Mouse (Mus musculus): ENCODE measurements around the gene Cyp4f18. TPM values are rescaled to one million over a fixed set of nuclear protein-coding genes. Genes with fewer than 3 reads are reported as not detected.

Cyp4f18 gene
- total and polyA plus RNA-seq, 3 experiments, result 0.08 TPM; not detected in 2

DNA sequence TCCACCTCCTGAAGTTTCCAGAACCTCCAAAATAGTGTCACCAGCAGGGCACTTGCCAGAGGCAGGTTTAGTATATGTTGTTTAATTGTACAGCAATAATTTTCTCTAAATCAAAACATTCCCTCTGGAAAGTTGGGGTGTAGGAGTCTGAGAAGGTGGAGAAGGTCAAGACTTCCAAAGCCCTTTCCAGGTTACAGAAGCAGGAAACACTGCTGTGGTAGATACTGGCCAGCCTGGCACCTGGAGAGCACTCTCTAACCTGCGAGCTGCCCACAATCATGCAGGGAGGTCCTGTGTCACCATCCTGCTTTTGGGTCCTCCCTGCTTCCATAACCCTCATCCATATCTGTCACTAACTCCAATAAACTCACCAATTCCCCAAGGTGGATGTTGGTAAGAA lies 2.7 kb downstream of the Cyp4f18 start:
- no peak overlapping the region for H3K9ac ChIP-seq (ENCODE audit: control insufficient read depth, low read depth, low read length, poor library complexity, severe bottlenecking)
- no peak overlapping the region for H3K4me3 ChIP-seq (ENCODE audit: control insufficient read depth in 1 of 2, insufficient read depth in 1 of 2, low read depth in 2 of 2, low read length in 2 of 2)
- H3K9me3 ChIP-seq (replicated peaks; ENCODE audit: insufficient read depth, low read length), result no peaks in the 10 kb centered on the region
- no peak for DNase-seq (ENCODE audit: low read depth, low spot score)
- H3K36me3 ChIP-seq (ENCODE audit: control insufficient read depth in 1 of 2, insufficient read depth in 2 of 2, low read length in 2 of 2), result no peaks in the 10 kb centered on the region
- H3K27me3 ChIP-seq (ENCODE audit: control insufficient read depth in 1 of 2, insufficient read depth in 2 of 2, low read length in 2 of 2), result no peaks in the 10 kb centered on the region; a peak in 1 of 4 replicates
- H3K4me1 ChIP-seq (ENCODE audit: control insufficient read depth in 1 of 2, insufficient read depth in 2 of 2, low read length in 2 of 2), result peaks cover 0 to 7% of the 10 kb centered on the region in 2 experiments; a peak in 1 of 4 replicates
- no peaks in the 10 kb centered on the region for H3K79me2 ChIP-seq (ENCODE audit: control insufficient read depth, insufficient read depth, low read length, poor library complexity)
- no peak overlapping the region for H3K27ac ChIP-seq (ENCODE audit: control insufficient read depth, low read depth, low read length)
- TF ChIP-seq POLR2AphosphoS2 (IDR thresholded peaks at IDR 0.05; ENCODE audit: low read length), result no peak
- TF ChIP-seq UBTF (IDR thresholded peaks at IDR 0.05; ENCODE audit: borderline replicate concordance, insufficient read depth, low read depth, low read length), result no peak
- no peak for TF ChIP-seq POLR2A (IDR thresholded peaks at IDR 0.05; ENCODE audit: control insufficient read depth in 1 of 2, insufficient read depth in 1 of 2, low read depth in 1 of 2, low read length in 2 of 2, poor library complexity in 1 of 2)
- no peak for TF ChIP-seq ZKSCAN1 (IDR thresholded peaks at IDR 0.05; ENCODE audit: low read depth, low read length)
- TF ChIP-seq ZMIZ1 (IDR thresholded peaks at IDR 0.05; ENCODE audit: low read depth, low read length), result no peak
- no peak for TF ChIP-seq MAX (IDR thresholded peaks at IDR 0.05; ENCODE audit: low read length)
- no peak for TF ChIP-seq EP300 (IDR thresholded peaks at IDR 0.05; ENCODE audit: low read depth in 1 of 2, low read length in 2 of 2)
- TF ChIP-seq SMC3 (IDR thresholded peaks at IDR 0.05; ENCODE audit: low read depth, low read length), result no peak
- TF ChIP-seq BHLHE40 (IDR thresholded peaks at IDR 0.05; ENCODE audit: borderline replicate concordance, low read depth, low read length), result no peak
- no peak for TF ChIP-seq TCF12 (IDR thresholded peaks at IDR 0.05; ENCODE audit: low read depth, low read length)
- no peak for TF ChIP-seq MAZ (IDR thresholded peaks at IDR 0.05; ENCODE audit: low read depth, low read length)
- no peak for TF ChIP-seq ZC3H11A (IDR thresholded peaks at IDR 0.05; ENCODE audit: low read depth, low read length)
- no peak for TF ChIP-seq GABPA (IDR thresholded peaks at IDR 0.05; ENCODE audit: low read depth, low read length)
- no peak for TF ChIP-seq ZNF384 (IDR thresholded peaks at IDR 0.05; ENCODE audit: low read depth, low read length)
- TF ChIP-seq MAFK (IDR thresholded peaks at IDR 0.05; ENCODE audit: borderline replicate concordance, low read depth, low read length), result no peak
- no peak for TF ChIP-seq TBP (IDR thresholded peaks at IDR 0.05; ENCODE audit: low read depth, low read length)

- no peak overlapping the region for H3K27ac ChIP-seq (ENCODE audit: control insufficient read depth, low read depth, low read length)
- H3K36me3 ChIP-seq (ENCODE audit: control insufficient read depth in 1 of 2, insufficient read depth in 2 of 2, low read length in 2 of 2), result no peaks in the 10 kb centered on the region
- no peak overlapping the region for H3K4me3 ChIP-seq (ENCODE audit: control insufficient read depth in 1 of 2, insufficient read depth in 1 of 2, low read depth in 2 of 2, low read length in 2 of 2)
- no peak for DNase-seq (ENCODE audit: low read depth, low spot score)
- peaks cover 0 to 7% of the 10 kb centered on the region in 2 experiments; a peak in 1 of 4 replicates for H3K4me1 ChIP-seq (ENCODE audit: control insufficient read depth in 1 of 2, insufficient read depth in 2 of 2, low read length in 2 of 2)
- H3K9me3 ChIP-seq (replicated peaks; ENCODE audit: insufficient read depth, low read length), result no peaks in the 10 kb centered on the region
- no peaks in the 10 kb centered on the region for H3K79me2 ChIP-seq (ENCODE audit: control insufficient read depth, insufficient read depth, low read length, poor library complexity)
- H3K27me3 ChIP-seq (ENCODE audit: control insufficient read depth in 1 of 2, insufficient read depth in 2 of 2, low read length in 2 of 2), result no peaks in the 10 kb centered on the region; a peak in 1 of 4 replicates
- H3K9ac ChIP-seq (ENCODE audit: control insufficient read depth, low read depth, low read length, poor library complexity, severe bottlenecking), result no peak overlapping the region
- TF ChIP-seq BHLHE40 (IDR thresholded peaks at IDR 0.05; ENCODE audit: borderline replicate concordance, low read depth, low read length) (no peak), ELF1 (IDR thresholded peaks at IDR 0.05; ENCODE audit: low read depth, low read length) (no peak), MYB (IDR thresholded peaks at IDR 0.05; ENCODE audit: low read depth, low read length) (no peak), NRF1 (IDR thresholded peaks at IDR 0.05; ENCODE audit: insufficient read depth, low read depth, low read length, poor library complexity, severe bottlenecking) (no peak), NELFE (IDR thresholded peaks at IDR 0.05; ENCODE audit: low read depth, low read length) (no peak), MXI1 (IDR thresholded peaks at IDR 0.05; ENCODE audit: low read depth, low read length) (no peak)
Observed at GRCm38 (mm10) chr8:72005912-72006311, 3.5 kb downstream of the Cyp4f18 start.

All from MEL (cell line).